Mouse (Mus musculus) mature B cell (primary cell): ENCODE data around the gene Sirt3.

ENCODE experiments used
- in situ Hi-C: fragments of 300-500 bp; cut with MboI; formaldehyde crosslinking; loops from 2 replicates; pipeline ENCODE4 v1.14.3; 2019

Gene Sirt3

DNA sequence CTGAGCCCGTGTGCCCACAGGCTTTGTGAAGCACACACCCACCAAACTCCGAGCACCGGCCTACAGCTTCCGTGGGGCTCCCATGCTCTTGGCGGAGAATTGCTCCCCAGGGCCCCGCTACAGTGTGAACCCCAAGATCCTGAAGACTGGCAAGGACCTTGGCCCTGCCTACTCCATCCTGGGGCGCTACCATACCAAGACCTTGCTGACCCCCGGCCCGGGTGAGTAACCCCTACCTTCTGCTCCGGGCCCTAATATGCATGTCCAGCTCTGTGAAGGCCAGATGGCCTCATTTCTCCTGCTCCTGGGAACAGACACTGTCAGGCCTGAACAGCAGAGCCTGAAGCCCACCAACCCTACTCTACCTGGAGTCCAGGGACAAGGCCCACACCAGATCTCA is 33.5 kb downstream of the Sirt3 start:
- in situ Hi-C loops = loop anchor here (5.0 kb wide), 2 partner anchors 54 to 204 kb away; partner anchors contain the start of gene Cox8b

DNA sequence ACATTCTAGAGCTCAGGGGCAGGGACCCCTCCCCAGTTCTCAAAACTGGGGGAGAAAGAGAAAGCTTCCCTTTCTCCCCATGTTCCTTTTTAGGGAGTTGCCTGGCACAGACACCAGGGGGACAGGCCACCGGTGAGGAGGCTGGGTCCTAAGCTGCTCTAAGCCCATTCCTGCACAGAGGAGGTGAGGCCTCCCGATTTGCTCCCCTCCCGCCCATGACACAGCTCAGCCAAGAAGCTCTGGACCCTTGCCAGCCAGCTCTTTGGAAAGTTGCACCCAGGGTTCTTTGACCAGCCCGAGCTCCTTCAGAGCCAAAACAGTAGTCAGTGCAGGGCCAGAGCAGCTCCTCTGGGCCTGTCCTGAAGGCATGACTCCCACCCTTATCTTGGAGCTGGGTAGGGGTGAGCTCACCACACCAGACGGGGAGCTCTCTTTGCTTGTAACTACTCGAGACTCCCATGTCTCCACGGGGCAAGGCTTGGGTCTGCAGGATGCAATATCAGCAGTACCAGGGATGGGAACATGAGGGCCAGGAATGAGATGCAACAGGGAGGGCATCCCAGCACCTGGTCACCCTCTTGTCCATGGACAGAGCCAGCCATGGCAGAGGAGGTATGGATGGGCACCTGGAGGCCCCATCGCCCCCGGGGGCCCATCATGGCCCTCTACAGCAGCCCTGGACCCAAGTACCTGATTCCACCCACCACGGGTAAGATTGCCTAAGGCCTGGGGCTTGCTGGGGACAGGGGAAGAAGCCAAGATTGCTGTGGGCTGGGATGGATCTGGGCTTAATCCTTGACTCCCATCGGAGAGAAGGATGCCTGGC is 34.1 kb downstream of the Sirt3 start, which contains the start of gene Odf3:
Gene Odf3, plus strand, starts transcription at position 51 of the 826 bp plus-strand sequence.
- in situ Hi-C loops = loop anchor here (5.0 kb wide), 2 partner anchors 54 to 204 kb away; partner anchors contain the start of gene Cox8b

DNA sequence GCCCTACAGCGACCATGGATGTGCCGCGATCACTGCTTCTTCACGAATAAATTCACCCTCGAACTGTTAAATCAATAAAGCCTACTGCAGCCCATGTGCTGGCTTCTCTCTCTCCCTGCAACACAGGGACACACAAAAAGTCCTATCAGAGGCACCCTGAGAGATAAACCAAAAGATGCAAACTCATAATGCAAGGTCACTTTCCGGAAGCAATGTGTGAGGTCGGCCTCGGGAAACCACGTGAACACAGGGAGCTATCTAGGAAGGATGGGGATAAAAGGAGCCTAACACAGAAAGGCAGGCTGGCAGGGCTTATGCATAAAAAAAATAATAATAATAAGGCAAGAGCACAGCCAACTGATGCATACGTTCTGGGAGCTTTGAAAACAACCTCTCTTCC is 35.4 kb downstream of the Sirt3 start:
- in situ Hi-C loops = loop anchor here (5.0 kb wide), 2 partner anchors 56 to 206 kb away; partner anchors contain the start of gene Cox8b

DNA sequence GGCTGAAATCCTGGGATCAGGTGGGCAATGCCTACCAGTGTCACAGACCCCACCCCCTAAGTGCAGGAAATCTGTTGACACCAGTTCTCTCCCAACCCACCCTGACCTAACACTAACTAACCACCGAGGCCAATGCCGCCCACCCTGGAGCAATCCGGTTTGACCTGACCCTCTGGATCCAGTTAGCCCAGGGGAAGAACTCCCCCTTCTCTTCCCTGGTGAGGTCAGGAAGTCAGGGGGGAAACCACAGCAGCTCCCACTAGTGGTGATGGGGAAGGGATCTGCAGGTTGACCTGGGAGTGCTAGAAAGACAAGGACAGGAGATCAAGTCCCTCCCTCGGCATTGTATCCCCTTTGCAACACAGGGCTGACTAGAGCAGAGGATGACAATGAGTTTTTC is 36.4 kb downstream of the Sirt3 start:
- in situ Hi-C loops = loop anchor here (5.0 kb wide), 2 partner anchors 57 to 207 kb away; partner anchors contain the start of gene Cox8b

DNA sequence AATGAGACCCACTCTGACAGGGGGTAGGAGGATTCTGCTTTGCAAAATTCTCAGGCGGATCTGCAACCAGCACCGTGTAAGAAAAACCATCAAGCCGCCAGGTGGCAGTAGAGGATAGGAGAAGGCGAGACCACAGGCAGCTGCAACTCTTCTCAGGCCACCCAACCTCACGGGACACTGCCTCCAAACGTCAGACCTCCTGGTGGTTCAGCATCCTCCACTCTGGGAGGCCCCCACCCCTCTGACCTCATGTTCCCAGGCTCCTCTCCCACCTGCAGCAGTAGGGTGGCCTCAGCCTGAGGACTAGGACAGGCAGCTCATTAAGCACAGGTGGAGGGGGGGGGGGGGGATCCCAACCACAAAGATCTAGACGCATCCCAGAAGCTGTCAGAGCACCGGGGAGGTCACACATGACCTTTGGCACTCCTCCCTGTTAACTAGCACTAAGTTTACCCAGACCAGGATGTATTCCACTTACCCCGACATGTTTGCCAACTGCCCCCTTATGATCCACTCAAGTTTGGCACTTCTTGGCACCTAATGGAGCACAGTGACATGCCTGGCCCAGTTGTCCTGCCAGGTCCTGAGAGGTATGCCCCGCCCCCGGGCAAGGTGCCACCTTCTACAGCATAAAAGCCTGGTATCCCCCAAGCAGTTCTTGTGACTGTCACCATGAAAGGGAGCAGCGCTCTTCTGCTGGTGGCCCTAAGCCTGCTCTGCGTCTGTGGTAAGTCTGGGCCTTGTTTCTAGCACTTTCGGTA is 37.0 kb downstream of the Sirt3 start, which contains the start of gene Scgb1c1:
Gene Scgb1c1, plus strand, starts transcription at position 643 of the 761 bp plus-strand sequence.
- in situ Hi-C loops = loop anchor here (5.0 kb wide), 2 partner anchors 57 to 207 kb away; partner anchors contain the start of gene Cox8b

DNA sequence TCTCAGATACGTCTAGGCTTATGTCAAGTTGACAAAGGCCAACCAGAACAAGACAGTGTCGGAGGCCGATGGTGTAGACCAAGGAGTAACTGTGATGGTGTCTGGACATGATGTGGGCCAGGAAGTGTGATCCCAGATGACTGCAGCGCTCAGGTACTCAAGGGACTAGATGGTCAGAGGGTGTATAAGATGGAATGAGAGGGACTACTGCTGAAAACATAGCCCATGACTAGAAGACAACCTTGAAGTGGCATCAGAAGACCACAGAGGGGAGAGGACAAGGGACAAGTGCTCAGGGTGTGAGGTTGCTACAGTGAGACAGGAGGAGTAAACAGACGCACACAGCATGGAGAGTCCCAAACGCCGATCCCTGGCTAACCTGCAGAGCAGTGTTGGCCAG is 38.3 kb downstream of the Sirt3 start:
- in situ Hi-C loops = no loop called here

DNA sequence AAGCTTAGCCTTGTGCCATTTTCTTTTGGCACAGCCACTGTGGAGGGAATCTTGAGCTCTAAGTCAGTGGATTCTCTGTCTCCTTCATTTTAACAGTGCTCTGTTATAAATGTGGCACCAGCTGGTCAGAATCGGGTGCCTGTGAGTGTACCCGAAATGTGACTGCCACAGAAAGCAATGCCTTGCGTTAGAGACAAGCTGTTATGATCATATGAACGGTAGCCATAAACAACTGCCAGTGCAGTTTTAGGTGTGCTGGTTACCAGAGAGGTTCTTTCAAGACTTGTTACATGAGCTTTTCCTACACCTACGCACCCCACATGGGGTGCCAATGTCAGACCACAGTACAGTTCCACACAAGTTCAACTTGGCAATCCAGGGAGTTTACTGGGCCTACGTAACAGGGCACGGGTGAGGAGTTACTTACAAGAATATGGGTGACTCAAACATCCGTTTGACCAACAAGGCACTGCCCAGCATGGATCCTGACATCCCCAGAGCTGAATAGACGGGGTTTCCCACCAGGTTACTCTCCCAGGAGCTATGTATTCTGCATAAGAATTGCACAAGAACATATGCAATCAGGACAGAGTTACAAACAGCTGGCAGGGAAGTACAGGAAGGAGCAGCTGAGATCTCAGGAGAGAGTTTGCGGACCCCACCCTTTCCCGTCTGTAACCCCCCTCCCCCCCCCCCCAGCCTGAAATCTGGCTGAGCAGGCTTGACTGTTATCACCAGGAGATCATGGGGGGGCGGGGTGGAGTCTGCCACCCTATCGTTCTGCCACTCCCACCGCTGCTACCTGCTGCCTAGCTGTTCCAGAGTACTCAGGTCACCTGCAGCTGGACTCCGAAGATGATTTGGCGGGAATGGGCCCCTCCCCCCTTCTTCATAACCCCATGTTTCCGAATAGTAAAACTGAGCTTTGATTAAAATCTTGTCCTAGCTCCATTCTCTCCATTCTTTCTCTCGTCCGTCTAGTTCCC is 41.1 kb downstream of the Sirt3 start:
- in situ Hi-C loops = no loop called here

DNA sequence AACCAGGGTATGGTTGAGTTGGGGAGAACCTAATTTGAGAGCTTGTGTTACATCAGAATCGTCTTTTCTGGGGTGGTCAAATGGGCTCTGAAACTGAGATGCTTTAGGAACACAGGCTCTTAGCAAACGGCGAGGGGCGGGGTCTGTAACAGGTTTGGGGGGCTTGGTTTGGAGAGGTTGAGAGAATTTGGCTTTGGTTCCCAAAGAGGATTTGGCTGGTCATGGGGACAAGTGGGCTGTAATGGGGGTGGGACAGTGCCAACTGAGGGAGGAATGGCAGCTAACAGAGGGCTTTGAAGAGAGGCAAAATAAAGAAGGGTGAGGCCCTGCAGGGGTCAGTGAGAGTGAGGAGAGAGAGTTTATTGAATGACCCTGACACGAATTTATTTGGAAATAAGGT is 42.6 kb downstream of the Sirt3 start:
- in situ Hi-C loops = no loop called here

DNA sequence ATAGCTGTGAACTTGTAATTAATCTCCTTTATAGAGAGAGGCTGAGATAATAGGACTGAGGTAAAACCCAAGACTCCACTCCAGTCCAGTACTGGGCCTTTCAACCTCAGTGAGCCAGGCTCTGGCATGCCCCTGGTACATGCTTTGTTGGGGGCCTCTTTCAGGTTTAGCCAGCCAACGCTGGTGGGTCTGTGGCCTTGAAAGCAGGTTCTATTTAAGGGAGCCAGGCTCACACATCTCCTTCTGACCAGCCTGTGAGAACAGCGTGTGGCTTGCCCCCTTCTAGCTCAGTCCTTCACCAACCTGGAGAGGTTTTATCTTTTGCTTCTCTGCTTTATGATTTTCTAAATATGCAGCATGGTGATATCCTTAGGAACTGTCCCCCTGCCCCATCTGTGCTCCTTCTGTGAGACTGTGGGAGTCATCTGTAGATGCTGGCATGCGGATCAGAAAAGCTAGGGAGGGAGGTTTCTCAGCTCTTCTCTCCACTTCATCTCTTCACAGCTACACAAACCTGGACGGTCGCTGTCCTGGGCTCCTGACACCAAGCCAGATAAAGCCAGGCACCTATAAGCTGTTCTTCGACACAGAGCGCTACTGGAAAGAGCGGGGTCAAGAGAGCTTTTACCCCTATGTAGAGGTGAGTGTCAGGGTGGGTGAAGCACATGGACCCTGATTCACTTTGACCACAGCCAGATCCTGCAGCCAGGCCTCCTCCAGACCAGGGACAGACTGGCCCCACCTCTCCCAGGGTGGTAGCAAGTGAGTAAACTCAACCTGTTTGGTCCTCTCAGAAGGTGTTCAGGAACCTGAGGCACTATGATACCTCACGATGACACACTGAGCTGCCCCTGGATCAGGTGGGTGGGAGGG is 45.6 kb downstream of the Sirt3 start:
- in situ Hi-C loops = no loop called here

DNA sequence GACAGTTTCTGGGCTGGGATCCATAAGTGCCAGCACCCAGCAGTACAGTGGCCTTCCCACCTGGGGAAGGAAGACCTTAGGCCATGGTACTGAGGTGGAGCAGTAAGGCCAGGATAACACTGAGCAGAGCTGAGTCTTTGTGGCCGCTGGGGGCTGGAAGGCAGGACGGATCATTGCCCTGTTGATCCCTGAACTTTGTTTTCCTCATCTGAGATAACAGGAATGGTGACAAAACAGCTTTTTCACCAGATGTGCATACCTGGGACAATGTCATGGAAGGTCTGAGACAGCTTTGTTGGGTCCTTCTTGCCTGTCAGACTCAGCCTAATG is 46.4 kb downstream of the Sirt3 start:
- in situ Hi-C loops = no loop called here

DNA sequence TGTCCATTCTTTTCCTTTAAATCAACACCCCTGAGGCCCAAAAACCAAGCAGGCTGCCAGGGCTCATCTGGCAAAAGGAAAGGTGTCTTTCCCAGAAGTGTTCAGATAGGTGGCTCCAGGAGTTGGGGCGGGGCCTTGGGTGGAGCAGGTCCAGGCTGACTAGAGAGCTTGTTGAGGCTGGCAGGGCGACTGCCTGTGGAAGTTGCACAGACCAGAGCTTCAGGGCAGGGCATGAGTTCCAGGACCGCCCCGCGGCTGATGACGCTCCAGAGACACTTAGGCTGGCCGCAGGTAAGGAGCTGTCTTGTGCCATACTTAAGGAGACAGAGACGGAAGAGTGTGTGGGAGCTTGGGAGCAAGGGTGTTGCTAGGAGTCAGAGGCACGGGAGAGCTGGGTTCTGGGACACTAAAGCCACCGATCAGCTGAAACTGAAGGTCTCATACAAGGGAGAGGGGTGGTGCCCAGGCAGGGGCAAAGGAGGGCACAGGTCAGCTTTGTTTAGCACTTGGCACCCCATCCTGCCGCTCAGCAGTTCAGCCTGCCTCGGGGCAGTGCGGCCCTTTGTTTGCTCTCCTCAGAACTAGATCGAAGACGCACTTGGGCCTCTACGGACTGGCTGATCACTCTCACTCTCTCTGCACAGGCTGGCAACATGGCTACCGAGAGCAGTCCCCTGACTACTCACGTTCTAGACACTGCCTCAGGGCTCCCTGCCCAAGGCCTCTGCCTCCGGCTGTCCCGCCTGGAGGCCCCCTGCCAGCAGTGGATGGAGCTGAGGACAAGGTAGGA is 46.9 kb downstream of the Sirt3 start, which contains the start of gene Urah:
Gene Urah, plus strand, starts transcription at position 51 of the 790 bp plus-strand sequence.
- in situ Hi-C loops = no loop called here

DNA sequence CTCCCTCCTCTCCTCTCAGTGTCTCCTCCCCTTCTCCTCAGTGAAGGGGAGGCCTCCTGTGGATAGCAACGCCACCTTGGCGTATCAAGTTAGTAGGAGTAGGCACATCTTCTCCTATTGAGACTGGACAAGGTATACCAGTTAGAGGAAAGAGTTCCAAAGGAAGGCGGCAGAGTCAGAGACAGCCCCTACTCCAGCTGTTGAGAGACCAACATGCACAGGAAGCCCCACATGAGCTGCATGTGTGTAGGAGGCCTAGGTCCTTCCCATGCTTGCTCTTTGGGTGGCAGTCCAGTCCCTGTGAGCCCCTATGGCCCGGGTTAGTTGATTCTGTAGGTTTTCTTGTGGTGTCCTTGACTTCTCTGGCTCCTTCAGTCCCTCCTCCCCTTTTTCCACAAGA is 48.8 kb downstream of the Sirt3 start:
- in situ Hi-C loops = no loop called here

DNA sequence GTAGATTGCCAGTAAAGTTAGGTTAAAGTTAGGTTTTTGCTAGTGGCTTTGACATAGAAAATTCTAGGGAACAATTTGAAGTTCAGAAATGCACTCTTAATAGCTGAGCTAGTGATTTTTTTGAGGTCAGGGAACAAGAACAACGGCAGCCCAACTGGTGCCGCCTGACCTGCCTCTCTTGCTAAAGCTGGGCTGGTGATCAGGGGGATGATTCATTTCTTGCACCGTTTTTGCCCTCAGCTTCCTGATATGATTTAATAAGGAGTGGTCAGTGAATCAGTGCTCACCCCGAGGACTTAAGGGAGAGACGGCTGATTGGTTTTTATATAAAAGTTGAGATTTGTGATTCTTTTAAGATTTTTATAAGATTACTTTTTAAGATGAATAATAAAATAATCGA is 50.7 kb downstream of the Sirt3 start:
- in situ Hi-C loops = no loop called here

DNA sequence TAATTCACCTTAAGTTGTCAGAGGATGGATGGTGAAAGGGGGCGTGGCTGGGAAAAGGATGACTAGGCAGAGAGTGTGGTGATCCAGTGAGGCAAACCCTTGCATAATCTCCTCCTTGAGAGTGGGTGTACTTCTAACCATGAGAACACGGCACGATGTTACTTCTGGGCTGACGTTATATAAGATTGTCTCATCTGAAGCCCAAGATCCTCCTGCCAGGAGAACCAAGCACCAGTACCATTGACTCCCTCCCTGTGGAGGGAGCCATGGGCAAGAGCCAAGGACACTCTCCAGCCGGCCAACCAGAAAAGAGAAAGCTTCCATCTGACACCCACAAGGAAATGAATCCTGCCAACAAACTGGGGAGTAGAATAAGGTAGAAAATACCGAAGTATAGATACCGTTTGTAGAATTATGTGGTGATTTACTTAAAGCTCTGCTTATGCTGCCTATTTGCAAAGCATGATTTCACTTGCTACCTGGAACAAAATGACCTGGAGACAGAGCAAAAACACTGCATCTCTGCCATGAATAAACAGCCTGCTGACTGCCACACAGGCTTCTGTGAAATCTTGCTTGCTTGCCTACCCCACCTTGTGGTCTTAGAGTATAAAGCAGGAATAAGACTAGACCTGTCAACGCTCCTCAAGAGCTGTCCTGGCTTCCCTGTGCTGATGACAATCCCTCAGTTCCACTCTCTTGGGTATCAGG is 53.8 kb downstream of the Sirt3 start:
- in situ Hi-C loops = no loop called here

DNA sequence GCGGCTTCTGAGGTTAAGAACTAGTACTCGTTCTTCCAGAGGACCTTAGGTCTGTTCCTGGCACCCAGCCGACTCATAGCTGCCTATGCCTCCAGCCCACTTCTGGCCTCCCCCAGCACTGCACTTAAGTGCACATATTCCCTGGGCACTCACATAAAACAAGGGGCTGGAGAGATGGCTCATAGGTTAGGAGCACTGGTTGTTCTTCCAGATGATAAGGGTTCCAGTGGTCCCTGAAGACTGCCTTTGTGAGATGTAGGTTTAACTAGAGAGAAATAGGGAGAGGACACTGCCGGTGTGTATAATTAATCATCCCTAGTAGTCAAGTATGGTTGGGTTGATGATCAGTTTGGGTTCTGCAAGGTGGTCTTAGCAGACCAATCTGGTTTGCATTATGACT is 59.4 kb downstream of the Sirt3 start:
- in situ Hi-C loops = no loop called here

DNA sequence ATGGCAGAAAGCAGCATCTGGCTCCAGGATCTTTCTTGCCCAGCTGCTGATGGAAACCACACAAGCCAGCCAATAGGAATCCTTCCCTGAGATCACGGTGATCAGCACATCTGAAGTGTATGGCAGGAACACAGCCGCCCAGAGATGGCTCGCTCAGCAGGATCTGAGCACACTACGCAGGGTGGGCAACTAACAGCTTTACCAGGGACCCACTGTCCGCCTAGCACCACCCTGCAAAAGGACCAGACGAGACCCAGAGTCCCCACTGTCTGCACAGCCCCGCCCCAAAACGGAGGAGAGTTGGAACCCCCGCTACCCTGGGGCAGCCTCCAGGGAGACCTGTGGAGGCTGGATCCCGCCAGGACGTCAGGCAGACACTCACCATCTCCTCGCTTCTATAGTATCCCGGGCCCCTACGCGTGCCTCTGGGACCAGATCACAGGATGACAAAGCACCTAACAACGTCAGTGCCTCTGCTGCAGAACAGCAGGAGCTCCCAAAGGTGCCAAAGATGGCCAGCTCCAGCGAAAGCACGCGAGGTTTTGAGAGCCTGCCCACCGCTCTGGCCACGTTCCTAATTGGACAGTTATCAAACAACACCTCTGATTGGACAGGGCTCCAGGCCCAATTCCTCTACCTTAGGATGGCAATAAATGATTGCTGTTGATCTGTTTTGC is 60.3 kb downstream of the Sirt3 start, which contains the start of gene Zfp941:
Gene Zfp941, minus strand, starts transcription at position 526 of the 677 bp plus-strand sequence.
- in situ Hi-C loops = no loop called here

DNA sequence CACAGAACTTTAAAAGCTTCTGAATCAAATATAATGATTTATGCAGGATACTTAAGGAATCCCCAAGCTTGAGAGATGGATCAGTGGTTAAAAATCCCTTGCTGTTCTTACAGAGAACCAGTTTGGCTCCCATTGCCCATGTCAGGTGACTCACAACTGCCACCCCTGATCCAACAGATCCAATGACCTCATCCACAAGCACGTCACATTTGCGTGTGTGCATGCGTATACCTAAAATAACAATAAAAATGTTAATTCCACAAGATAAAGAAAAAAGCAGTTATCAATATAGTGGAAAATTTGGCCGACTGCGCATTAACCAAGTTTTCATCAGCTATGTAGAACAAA is 60.8 kb downstream of the Sirt3 start:
- in situ Hi-C loops = no loop called here

DNA sequence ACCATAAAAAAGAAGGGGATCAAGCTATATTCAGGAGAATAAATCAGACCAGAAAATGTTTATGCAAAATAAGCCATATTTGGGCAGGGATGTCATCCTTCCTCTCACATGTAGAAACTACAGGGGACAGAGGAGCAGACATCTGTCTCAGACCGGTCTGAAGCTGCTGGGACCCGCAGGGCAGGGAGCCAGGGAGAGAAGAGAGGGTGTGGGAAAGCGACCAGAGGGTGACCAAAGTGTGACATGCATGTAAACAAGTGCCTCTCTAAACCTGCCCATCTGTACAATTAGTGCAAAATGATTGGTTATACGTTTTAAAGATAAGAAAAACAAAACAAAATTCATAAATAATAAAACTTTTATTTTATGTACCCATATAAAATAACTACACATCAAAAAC is 61.9 kb downstream of the Sirt3 start:
- in situ Hi-C loops = no loop called here
